ENCODE assay signal across 8 mouse cellular contexts in the genomic region with DNA sequence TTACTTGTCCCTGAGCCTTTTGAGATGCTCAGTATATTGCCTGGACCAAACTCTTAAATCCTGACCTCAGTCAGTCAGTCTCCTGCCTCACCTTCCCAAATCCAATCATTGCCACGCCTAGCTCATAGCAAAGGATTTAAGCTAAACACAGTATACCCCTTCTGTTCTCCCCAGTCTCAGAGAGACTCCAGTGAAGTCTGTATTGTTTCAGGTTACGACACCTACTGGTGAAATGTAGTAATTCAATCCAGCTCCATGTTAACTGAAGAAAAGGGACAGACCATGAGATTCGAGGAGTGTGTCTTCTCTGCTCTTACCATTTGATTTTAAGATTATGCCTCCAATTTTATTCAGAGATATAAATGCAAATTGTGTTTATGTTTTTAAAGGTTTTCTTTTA.
A peak's percentile ranks its signal among the peaks of the same experiment; 100 is the strongest.
DNase-seq lines count a peak whose midpoint lies in the region; ATAC-seq and TF ChIP-seq lines count a peak whose summit lies in the region.

No protein-coding gene starts in this region.

- no peak for TF ChIP-seq EP300 in heart, postnatal 0 days (IDR thresholded peaks at IDR 0.05; ENCODE audit: low read depth)

- H3K9me3 ChIP-seq in heart, postnatal 0 days (replicated peaks; ENCODE audit: control insufficient read depth, low read length), result no peaks in the 10 kb centered on the region

- intact Hi-C loops in left cerebral cortex, postnatal 14 days (cut with DNase I), result loop anchor here (2.0 to 5.0 kb wide), 2 partner anchors 109 to 132 kb away; no protein-coding TSS in a partner anchor
- intact Hi-C loops in gastrocnemius, postnatal 36 days (cut with DNase I), result no loop called here

- TF ChIP-seq CTCF in heart, postnatal 0 days (IDR thresholded peaks at IDR 0.05; ENCODE audit: low read depth), result peak; percentile 77

- peaks cover 7% of the 10 kb centered on the region for H3K36me3 ChIP-seq in heart, postnatal 0 days (replicated peaks; ENCODE audit: control insufficient read depth, insufficient read depth, low read length)

- ATAC-seq in heart, postnatal 0 days (ENCODE audit: insufficient read depth, low read depth), result peak; percentile 57; the same call in 1 of the 2 replicates

- H3K27me3 ChIP-seq in heart, postnatal 0 days (ENCODE audit: control insufficient read depth, insufficient read depth, low read length), result no peaks in the 10 kb centered on the region

- peak; percentile 73 to 82 for DNase-seq in left cerebral cortex, postnatal 14 days (ENCODE audit: low spot score in 2 of 2)
- no peak for DNase-seq in left cerebral cortex, adult 8-10 months (ENCODE audit: low spot score in 2 of 2)
- DNase-seq in MEL-GATA-1-ER (ENCODE audit: extremely low read depth, low read depth), result peak; percentile 34
- DNase-seq in cerebellum, adult 9-10 months, result peak; percentile 86
- DNase-seq in heart, postnatal 0 days (ENCODE audit: low spot score), result peak; percentile 67
- DNase-seq in lung, postnatal 25 days (ENCODE audit: low spot score), result peak; percentile 67
- no peak for DNase-seq in urinary bladder, adult 2 months (ENCODE audit: low spot score)
- no peak for DNase-seq in gastrocnemius, postnatal 36 days

- H3K4me2 ChIP-seq in heart, postnatal 0 days (ENCODE audit: low read depth, low read length), result no peak overlapping the region

- no peak overlapping the region for H3K9ac ChIP-seq in heart, postnatal 0 days (replicated peaks; ENCODE audit: low read depth, low read length)

- 13% methylated on average over 3 of the region's 3 CpGs for WGBS in heart, postnatal 0 days

- no peak overlapping the region for H3K4me3 ChIP-seq in heart, postnatal 0 days (ENCODE audit: low read depth, low read length)

- H3K27ac ChIP-seq in heart, postnatal 0 days (ENCODE audit: low read depth), result no peak overlapping the region

- peaks cover 17% of the 10 kb centered on the region for H3K4me1 ChIP-seq in heart, postnatal 0 days (ENCODE audit: control insufficient read depth, insufficient read depth)

Comparison
In these comparisons a context has a peak if more than half of its experiments do, and no peak if none do; other contexts are left out.
1. DNase-seq: peak in left cerebral cortex, postnatal 14 days (2 of 2), MEL-GATA-1-ER (single experiment), cerebellum, adult 9-10 months (single experiment), heart, postnatal 0 days (single experiment) and lung, postnatal 25 days (single experiment); none in left cerebral cortex, adult 8-10 months (0 of 2), urinary bladder, adult 2 months (single experiment) and gastrocnemius, postnatal 36 days (0 of 2).